Mouse (Mus musculus) brown adipose tissue, adult 24 weeks (tissue): ENCODE results near the gene Fzd5. TPM values are rescaled to one million over a fixed set of nuclear protein-coding genes. Genes with fewer than 3 reads are reported as not detected.

ENCODE experiments used
- H3K27ac ChIP-seq: fragments of 200-500 bp; replicated peaks from 2 replicates; pipeline ENCODE4 v1.5.1; 2012; ENCODE audit warnings: low read depth, mild to moderate bottlenecking, low read length
- H3K4me1 ChIP-seq: fragments of 200-500 bp; 2 replicates; pipeline ENCODE4 v1.6.1; 2012; ENCODE audit warnings: low read length, mixed read lengths; ENCODE audit not compliant: control insufficient read depth, insufficient read depth, insufficient read length
- H3K4me3 ChIP-seq: fragments of 200-500 bp; 2 replicates; pipeline ENCODE4 v1.5.1; 2012; ENCODE audit warnings: low read depth, mild to moderate bottlenecking, low read length, moderate library complexity; ENCODE audit not compliant: insufficient read depth
- polyA plus RNA-seq: library from polyadenylated mRNA; stranded (reverse); fragments of >200 nt; gene quantifications from 2 replicates; pipeline ENCODE4 v1.2.4, GENCODE M21; 2012; ENCODE audit not compliant: missing spikeins, insufficient read depth, insufficient read length

Gene Fzd5
- polyA plus RNA-seq, 1 experiment = 0.75 TPM

DNA sequence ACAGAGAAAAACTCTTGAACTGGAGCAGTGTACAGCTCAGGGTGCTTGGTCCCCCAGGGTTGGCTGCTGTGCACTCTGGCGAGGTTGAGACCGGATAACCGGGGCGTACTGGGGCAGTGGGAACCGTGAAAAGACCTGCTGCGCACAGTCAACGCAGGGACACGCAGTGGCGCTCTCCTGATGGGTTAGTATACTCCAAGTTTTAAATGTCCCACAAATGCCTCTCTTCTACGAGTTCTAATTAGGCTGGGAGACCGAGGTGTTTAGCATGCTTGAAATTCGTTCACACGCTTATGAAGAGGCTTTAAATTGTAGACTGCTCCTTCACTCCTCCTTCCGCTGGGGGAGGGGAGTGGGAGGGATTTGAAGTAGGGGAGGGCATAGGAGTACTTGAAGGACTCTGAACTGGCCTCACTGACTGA lies 1.1 kb upstream of the Fzd5 start:
- peak overlapping the region; percentile 63 for H3K4me3 ChIP-seq
- no peak overlapping the region for H3K27ac ChIP-seq
- H3K4me1 ChIP-seq = peaks cover 7% of the 10 kb centered on the region; the same call in 1 of the 2 replicates

DNA sequence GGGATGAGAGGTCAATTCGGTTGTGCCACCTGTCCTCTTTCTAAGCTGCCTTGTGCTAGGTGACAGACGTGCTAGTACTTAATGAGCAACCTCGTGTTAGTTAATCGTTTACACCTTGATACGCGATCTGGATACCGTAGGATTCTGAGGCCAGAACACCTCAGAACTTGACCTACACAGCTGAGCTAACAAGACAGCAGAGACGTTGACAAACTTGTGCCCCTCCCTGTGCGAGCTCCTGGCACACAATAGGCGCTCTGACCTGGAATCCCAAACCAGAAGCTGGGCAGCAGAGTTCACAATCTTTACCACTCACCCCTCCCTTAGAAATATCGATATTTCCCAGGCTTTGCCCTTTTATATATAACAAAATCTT lies 617 bp upstream of the Fzd5 start:
- peak overlapping the region; percentile 63 for H3K4me3 ChIP-seq
- no peak overlapping the region for H3K27ac ChIP-seq
- H3K4me1 ChIP-seq = peaks cover 7% of the 10 kb centered on the region; the same call in 1 of the 2 replicates

DNA sequence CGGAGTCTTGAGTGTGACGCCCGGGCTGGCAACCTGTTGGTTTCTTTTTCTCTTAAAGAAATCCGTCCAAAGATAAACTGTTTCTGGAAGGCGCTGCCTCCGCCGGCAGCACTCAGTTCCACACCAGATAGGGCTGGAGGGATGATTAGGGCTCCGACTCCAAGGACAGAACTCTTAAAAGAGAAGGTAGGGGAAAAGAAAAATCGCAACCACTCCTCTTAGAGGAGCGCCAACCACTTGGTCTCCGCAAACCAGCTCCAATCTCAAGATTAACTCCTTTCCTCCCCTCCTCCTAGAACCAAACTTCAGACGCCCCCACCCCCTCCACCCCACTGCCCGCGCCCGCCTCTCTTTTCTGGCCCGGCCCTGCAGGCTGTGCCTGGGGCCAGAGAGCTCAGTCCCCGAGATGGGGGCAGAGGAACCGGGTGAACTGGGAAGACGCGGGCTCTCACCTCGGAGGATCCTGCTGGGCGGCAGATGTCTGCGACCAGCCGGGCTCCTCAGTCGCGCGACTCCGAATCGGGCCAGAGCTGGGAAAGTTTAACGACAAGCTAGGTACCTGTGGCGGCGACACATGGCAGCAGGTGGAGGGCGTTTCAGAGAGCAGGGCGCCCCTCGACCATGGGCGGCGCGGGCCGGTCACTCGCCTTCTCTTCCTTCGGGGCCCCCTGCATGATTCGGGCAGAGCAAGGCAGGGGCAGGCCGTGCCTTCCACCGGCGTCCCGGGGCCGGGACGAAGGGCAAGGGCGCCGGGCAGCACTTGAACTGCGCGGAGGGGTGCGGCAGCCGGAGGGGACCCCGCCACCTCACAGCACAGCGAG lies 660 bp downstream of the Fzd5 start:
- peaks cover 7% of the 10 kb centered on the region; the same call in 1 of the 2 replicates for H3K4me1 ChIP-seq
- H3K4me3 ChIP-seq = peak overlapping the region; percentile 94
- no peak overlapping the region; the same call in 1 of the 2 replicates for H3K27ac ChIP-seq

DNA sequence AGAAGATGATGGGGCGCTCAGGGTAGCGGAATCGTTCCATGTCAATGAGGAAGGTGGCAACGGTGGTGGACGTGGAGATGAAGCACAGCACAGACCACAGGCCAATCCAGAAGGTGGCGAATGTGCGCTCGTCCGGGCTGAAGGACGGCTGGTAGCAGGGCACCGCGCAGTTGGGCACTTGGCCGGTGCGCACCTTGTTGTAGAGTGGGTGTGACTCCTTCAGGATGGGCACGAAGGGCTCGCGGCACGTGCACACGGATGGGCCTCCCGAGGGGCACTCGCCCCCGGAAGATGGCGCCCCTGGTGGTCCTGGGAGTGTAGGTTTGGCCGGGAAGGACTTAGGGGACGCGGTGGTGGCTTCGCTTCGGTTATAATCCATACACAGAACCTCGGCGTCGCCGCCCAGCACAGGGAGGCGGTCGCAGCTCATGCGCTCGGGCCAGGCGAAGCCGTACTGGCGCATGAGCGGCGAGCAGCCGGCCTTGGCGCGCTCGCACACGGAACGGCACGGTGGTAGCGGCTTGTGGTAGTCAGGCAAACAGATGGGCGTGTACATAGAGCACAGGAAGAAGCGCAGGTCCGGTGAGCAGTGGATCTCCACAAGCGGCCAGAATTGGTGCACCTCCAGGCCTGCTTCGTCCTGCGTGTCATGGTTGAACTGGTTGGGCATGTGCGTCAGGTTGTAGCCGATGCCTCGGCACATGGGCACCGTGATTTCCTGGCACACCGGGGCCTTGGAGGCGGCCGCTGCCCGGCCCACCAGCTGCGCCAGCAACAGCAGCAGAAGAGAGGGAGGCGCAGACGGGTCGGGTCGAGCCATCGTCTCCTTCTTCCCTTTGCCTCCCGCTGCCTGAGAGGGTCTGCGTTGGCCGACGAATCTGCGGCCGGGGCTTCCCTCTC lies 1.5 kb downstream of the Fzd5 start:
- H3K27ac ChIP-seq = no peak overlapping the region; the same call in 1 of the 2 replicates
- H3K4me3 ChIP-seq = peak overlapping the region; percentile 94
- peaks cover 7% of the 10 kb centered on the region; the same call in 1 of the 2 replicates for H3K4me1 ChIP-seq

DNA sequence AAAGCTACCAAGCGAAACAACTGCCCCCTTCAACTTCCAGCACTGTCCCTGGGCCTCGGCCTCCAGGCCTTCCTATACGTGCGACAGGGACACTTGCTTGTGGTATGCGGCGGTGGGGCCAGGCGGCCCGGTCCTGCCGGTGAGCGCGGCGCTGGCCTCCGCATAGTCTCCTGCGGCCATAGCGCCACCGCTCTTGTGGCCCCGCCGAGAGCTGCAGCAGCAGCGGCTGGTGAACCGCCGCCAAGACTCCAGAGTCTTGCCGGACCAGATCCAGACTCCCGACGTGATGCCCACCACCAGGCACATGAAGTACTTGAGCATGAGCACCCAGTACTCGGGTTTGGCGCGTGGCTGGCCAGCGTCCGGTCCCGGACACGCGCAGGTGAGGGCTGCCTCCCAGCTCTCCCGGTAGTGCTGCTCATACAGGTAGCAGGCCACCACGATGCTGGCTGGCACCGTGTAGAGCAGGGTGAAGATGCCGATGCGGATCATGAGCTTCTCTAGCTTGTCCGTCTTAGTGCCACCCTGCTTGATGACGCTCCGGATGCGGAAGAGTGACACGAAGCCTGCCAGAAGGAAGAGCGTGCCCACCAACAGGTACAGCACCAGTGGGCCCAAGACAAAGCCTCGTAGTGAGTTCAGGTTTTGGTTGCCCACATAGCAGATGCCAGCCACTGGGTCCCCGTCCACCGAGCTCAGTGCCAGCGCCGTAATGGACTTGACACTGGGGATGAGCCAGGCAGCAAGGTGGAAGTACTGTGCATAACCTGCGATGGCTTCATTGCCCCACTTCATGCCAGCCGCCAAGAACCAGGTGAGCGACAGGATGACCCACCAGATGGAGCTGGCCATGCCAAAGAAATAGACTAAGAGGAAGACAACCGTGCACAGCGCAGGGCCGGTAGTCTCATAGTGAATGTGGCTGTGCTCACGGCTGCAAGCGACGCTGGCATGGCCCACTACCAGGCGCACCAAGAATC lies 2.5 kb downstream of the Fzd5 start:
- no peak overlapping the region for H3K27ac ChIP-seq
- H3K4me1 ChIP-seq = peaks cover 7% of the 10 kb centered on the region; the same call in 1 of the 2 replicates
- peak overlapping the region; percentile 94; the same call in 1 of the 2 replicates for H3K4me3 ChIP-seq

DNA sequence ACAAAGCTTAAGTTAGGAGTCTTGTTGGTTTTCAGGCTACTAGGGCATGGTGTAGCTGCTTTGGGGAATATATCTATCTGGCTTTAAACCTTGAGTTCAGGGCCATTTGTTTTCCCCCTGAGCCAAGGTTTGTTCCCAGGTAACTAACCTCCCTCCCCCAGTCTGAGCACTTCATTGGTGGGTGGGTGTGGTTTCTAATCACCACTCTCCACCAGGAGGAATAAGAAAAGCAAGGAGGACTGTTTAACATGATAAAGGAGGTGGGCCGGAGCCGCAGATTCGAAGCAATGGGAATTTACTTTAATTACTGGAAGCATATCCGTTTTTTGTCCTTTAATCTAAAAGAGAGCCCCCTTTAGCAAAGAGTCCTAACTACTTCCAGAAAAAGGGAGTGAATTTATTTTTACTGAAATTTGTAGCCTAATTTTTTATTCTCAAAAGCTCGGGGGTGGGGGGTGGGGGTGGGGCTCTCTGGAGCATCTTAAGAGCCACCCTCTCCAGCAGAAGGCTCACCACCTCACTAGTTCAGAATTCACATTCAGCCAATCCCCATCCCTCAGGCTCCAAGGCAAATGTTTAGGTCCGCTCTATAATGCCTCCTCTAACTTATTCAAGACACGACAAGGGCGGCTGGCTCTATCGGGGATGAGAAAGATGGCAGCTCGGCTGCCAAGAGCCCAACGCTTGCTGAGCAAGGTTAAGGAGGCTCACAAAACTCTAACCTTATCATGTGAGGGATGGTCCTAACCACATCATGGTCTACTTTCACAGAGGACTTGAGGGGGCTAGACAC lies 3.9 kb downstream of the Fzd5 start:
- no peak overlapping the region for H3K4me3 ChIP-seq
- H3K27ac ChIP-seq = no peak overlapping the region
- H3K4me1 ChIP-seq = peaks cover 7% of the 10 kb centered on the region; the same call in 1 of the 2 replicates

DNA sequence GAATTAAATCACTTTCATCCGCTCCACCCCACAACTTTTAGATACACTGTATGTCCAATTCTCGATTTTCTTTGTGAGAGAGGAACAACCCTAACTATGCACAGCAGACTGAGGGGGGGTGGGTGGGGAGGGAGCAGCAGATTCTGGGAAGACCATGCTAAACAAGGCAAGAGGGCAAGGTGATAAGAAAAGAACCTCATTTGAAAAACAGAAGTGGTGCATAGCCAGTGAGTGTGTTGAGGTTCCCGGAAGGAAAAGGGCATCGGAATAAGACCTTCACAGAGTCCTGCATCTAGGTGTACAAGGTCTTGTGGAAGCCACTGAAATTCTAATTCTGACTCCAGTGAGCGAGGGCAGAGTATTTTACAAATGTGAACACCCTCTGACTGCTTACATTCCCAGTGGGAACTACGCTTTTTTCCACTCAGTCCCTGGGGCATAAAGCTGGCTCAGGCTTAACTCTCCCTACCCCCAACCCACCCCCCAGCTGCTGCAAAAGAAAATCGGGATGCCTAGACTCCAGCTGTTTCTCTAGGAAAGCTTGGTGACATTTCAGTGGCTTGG lies 4.8 kb downstream of the Fzd5 start:
- Histone ChIP-seq H3K27ac (no peak overlapping the region), H3K4me3 (no peak overlapping the region), H3K4me1 (peaks cover 7% of the 10 kb centered on the region; the same call in 1 of the 2 replicates)

DNA sequence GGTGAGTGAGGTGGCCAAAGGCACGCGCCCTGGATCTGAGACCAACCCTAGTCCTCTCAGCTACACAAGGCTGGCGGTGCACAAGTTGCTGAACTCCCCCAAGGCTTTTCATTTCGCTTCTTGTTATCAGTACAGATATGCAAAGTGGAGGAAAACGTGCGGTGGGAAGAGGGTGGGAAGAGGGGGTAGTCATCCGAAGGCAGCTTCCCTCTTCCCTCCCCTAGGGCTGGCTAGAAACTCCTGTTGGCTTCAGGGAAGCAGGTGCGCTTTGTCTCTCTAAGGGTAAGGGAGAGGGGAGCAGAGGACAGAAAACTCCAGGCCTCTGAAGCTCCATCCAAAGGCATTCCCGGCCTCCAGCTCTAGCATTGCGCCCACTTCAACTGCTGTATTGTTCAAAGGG lies 5.4 kb downstream of the Fzd5 start:
- no peak overlapping the region for H3K27ac ChIP-seq
- H3K4me1 ChIP-seq = peaks cover 7% of the 10 kb centered on the region; the same call in 1 of the 2 replicates
- H3K4me3 ChIP-seq = no peak overlapping the region

DNA sequence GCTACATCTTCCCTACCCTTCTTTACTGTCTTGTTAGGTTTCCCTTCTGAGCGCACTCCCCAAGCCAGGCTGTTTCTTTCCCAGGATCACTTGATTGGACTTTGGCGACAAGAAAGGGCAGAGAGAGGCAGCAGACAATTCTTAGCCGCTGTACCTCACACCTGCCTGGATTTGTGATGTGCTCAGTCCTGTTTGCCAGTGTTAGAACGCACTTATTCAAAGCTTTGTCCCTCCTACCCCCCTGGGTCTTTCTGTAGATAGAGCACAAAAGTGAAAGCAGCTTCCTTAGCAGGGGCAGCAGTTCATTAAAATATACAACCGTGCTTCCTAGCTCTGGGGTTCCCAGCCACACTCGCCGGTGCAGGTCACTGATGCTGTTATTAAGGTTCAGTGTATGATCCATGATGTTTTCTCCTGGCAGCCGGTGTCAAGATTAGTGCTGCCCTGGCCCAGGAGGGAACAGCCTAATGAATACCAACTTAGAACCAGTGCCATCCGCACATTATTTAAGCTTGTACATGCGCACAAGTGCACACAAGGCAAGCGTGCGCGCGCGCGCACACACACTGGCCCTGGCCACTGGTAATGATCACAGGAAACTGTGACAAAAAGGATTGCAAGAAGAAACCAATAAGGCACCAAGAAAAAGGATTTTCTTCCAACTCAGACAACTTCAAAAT lies 6.1 kb downstream of the Fzd5 start:
- peaks cover 7% of the 10 kb centered on the region; the same call in 1 of the 2 replicates for H3K4me1 ChIP-seq
- no peak overlapping the region for H3K27ac ChIP-seq
- no peak overlapping the region for H3K4me3 ChIP-seq

- Histone ChIP-seq H3K4me3 (no peak overlapping the region), H3K4me1 (peaks cover 2% of the 10 kb centered on the region; the same call in 1 of the 2 replicates), H3K27ac (no peak overlapping the region)
Observed at GRCm38 (mm10) chr1:64730046-64730445, 7.5 kb downstream of the Fzd5 start.

GRCm38 (mm10) chr1:64721034-64721587 lies 16.4 kb downstream of the Fzd5 start:
- H3K4me3 ChIP-seq = no peak overlapping the region
- no peak overlapping the region for H3K27ac ChIP-seq
- no peaks in the 10 kb centered on the region for H3K4me1 ChIP-seq

DNA sequence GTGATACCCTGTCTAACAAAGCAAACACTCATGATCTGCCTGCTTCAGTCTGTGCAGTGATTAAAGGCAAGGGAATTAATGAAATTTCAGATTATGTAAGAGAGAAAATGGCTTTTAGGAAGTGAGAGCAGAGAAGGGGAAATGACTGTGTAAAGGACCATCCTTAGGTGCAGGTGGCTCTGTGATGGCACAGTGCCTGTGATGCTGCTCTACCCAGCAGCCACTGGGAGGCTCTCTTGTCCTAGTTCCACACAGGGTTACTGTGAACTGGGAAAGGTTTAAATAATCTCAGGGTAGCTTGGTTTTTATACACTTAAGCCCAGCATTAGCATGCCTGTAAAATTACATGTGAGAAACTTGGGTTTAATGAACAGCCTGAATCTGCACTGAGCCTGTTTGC lies 20.0 kb downstream of the Fzd5 start:
- H3K4me3 ChIP-seq = no peak overlapping the region
- H3K27ac ChIP-seq = no peak overlapping the region
- H3K4me1 ChIP-seq = no peaks in the 10 kb centered on the region
